Mouse (Mus musculus) heart, embryonic 14.5 days (tissue): ENCODE measurements around the gene Il21r. TPM values are rescaled to one million over a fixed set of nuclear protein-coding genes. Genes with fewer than 3 reads are reported as not detected.

Experiments
- ATAC-seq: fragments of 200-750 bp; cut with Nextera tagmentation; 2 replicates; pipeline ENCODE4 v1.8.0; 2017; ENCODE audit warnings: low read depth, moderate TSS enrichment; ENCODE audit not compliant: insufficient number of reproducible peaks, insufficient read depth, low FRiP score
- H3K27ac ChIP-seq, 2 experiments: fragments of 200-500 bp in 1 of 2; fragments of 300-500 bp in 1 of 2; sonication (generic) in 1 of 2; replicated peaks in 1 of 2; 2 replicates each; pipeline ENCODE4 v1.5.1; 2012 to 2014; ENCODE audit warnings: low read depth in 2 of 2, low read length in 2 of 2, control low read depth in 1 of 2, mild to moderate bottlenecking in 1 of 2, mixed read lengths in 1 of 2; ENCODE audit not compliant: control insufficient read depth in 1 of 2, insufficient read depth in 1 of 2
- H3K27me3 ChIP-seq: fragments of 300-500 bp; sonication (generic); 2 replicates; pipeline ENCODE4 v1.6.1; 2014; ENCODE audit warnings: mild to moderate bottlenecking, low read length, control low read depth; ENCODE audit not compliant: control insufficient read depth, insufficient read depth
- H3K36me3 ChIP-seq: fragments of 300-500 bp; sonication (generic); 2 replicates; pipeline ENCODE4 v1.6.1; 2014; ENCODE audit warnings: mild to moderate bottlenecking, control low read depth, low read length, mixed read lengths; ENCODE audit not compliant: control insufficient read depth, insufficient read depth
- H3K4me1 ChIP-seq, 2 experiments: fragments of 200-500 bp in 1 of 2; fragments of 300-500 bp in 1 of 2; sonication (generic) in 1 of 2; 2 replicates each; pipeline ENCODE4 v1.6.1; 2012 to 2014; ENCODE audit warnings: low read length in 2 of 2, control low read depth in 1 of 2, mixed read lengths in 1 of 2; ENCODE audit not compliant: control insufficient read depth in 2 of 2, insufficient read depth in 2 of 2
- H3K4me2 ChIP-seq: fragments of 300-500 bp; sonication (generic); 2 replicates; pipeline ENCODE4 v1.6.1; 2014; ENCODE audit warnings: mild to moderate bottlenecking, low read length
- H3K4me3 ChIP-seq, 2 experiments: fragments of 200-500 bp in 1 of 2; fragments of 300-500 bp in 1 of 2; sonication (generic) in 1 of 2; 2 replicates each; pipeline ENCODE4 v1.5.1; 2012 to 2014; ENCODE audit warnings: low read length in 2 of 2, mild to moderate bottlenecking in 2 of 2, control low read depth in 1 of 2, low read depth in 1 of 2, moderate library complexity in 1 of 2; ENCODE audit not compliant: control insufficient read depth in 1 of 2, insufficient read depth in 1 of 2
- H3K9ac ChIP-seq: fragments of 300-500 bp; sonication (generic); 2 replicates; pipeline ENCODE4 v1.6.1; 2014; ENCODE audit warnings: mild to moderate bottlenecking, low read length
- H3K9me3 ChIP-seq: fragments of 300-500 bp; sonication (generic); 2 replicates; pipeline ENCODE4 v1.6.1; 2016; ENCODE audit warnings: low read length, control low read depth; ENCODE audit not compliant: control insufficient read depth
- WGBS: fragments of 180-500 bp; shearing (Covaris S2); extraction: QIAGEN DNeasy Blood & Tissue Kit; methylation state at CpG from one replicate; pipeline ENCODE4 v1.1.7; 2014; 5-methylcytosine and 5-hydroxymethylcytosine counted together
- polyA plus RNA-seq: library from polyadenylated mRNA; unstranded; fragments of >200 nt; fragmentation: Nextera tagmentation; extraction: Ambion mirVana; gene quantifications from 2 replicates; pipeline ENCODE4 v1.2.1, GENCODE M21; 2014

Gene Il21r
- polyA plus RNA-seq, 1 experiment from 2014 or later, result not detected

DNA sequence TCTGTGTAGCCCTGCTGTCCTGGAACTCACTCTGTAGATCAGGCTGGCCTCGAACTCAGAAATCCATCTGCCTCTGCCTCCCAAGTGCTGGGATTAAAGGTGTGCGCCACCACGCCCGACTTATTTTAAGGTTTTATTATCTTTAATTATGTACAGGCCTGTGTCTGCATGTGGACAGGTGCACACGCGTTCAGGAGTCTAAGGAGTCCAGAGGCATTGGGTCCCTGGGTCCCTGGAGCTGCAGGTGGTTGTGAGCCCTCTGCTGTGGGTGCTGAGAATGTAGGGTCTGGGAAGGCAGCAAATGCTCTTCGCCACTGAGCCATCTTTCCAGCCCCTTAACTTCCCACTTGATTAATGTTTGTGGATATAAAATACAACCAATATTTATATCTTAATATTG lies 12.2 kb downstream of the Il21r start:
- H3K27me3 ChIP-seq, result no peaks in the 10 kb centered on the region
- 85% methylated on average over 7 of the region's 7 CpGs for WGBS

DNA sequence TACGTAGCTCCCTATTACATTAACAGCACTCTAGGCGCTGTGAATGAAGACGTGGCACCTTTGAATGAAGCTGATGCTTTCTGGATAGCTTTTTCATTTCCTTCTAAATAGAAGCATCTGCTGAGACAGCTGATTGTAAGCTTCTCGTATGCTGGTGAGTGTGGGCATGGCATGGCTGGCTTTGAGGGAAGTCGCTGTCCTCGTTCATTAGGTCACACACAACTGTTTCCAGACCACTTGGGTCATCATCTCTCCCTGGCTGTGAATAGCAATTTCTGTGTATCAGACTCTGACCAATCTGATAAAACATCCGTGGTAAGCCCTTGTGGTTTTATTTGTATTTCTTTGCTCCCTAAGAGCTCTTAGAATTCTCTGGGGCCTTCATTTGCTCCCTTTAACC lies 14.8 kb downstream of the Il21r start:
- Histone ChIP-seq H3K4me1 (peaks cover 0 to 9% of the 10 kb centered on the region in 2 experiments; a peak in 3 of 4 replicates), H3K4me3 (no peak overlapping the region), H3K9me3 (no peaks in the 10 kb centered on the region), H3K9ac (no peak overlapping the region), H3K27ac (no peak overlapping the region), H3K36me3 (no peaks in the 10 kb centered on the region), H3K4me2 (no peak overlapping the region), H3K27me3 (no peaks in the 10 kb centered on the region)
- no peak for ATAC-seq
- 77% methylated on average over 7 of the region's 7 CpGs for WGBS

More for the DNA sequence above, 12.2 kb downstream of the Il21r start:
- H3K9me3 ChIP-seq, result no peaks in the 10 kb centered on the region
- no peaks in the 10 kb centered on the region for H3K36me3 ChIP-seq
- peaks cover 0 to 9% of the 10 kb centered on the region in 2 experiments; a peak in 2 of 4 replicates for H3K4me1 ChIP-seq
- no peak for ATAC-seq
- no peak overlapping the region for H3K27ac ChIP-seq
- H3K4me3 ChIP-seq, result no peak overlapping the region
- no peak overlapping the region for H3K4me2 ChIP-seq
- no peak overlapping the region for H3K9ac ChIP-seq

DNA sequence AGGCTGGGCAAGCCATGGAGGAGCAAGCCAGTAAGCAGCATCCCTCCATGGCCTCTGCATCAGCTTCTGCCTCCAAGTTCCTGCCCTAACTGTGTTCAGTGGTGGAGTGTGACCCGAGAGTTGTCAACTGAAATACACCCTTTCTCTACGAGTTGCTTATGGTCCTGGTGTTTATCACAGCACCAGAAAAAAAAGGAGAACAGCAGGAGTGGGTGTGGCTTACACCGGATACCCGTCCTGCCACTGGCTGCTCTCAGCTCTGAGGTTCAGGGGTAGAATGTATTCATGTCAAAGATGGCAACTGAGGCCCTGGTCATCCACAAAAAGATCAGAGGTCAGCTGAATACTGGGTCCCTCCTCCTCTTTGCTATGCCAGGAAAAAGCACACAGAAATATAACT lies 16.8 kb downstream of the Il21r start:
- no peak overlapping the region for H3K27ac ChIP-seq
- 67% methylated on average over 4 of the region's 4 CpGs for WGBS

DNA sequence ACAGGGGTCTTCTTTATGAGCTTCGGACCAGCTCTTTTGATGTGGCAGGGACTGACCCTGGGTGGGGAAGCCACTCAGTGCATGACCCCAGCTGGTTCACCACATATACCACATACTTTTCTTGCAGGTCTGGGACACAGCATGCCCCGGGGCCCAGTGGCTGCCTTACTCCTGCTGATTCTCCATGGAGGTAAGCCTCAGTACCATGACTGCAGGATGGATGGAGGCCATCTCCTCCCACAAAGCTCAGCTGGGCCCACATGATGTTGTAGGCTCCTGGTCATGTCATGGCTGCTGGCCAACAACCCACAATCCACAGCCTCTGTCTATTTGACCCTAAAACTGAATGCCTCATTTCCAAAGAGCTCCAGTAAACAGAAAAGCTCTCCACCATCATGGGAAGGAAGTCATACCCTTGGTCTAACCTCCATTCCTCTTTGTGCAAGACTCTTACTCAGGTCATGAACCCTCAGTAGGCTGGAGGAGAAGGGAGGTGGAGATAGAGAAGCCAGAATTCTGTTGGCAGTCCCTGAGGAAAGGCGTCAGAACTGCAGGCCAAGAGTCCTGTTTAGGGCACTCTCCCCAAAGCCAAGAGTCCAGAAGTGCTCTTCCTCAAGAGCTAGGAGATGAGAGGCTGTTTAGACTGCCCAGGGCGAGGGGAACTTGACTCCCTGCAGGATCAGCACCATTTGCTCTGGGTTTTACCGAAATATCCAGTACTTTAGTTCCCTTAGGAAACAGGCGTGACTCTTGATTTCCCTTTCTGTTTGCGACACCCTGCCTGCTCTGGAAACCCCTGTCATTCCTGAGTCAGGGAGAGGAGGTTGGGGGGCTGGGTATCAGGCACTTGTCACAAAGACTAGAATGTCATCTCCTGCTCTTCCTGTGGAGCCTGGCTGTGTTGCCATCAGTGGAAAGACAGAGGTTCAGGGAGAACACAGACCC lies 19.8 kb downstream of the Il21r start:
- WGBS, result 61% methylated on average over 7 of the region's 7 CpGs
- no peaks in the 10 kb centered on the region for H3K27me3 ChIP-seq
- H3K9ac ChIP-seq, result no peak overlapping the region
- no peak; the same call in 1 of the 2 replicates for ATAC-seq
- no peak overlapping the region for H3K4me2 ChIP-seq
- H3K4me1 ChIP-seq, result no peaks in the 10 kb centered on the region; a peak in 1 of 4 replicates
- H3K27ac ChIP-seq, result no peak overlapping the region
- H3K36me3 ChIP-seq, result no peaks in the 10 kb centered on the region
- H3K4me3 ChIP-seq, result no peak overlapping the region
- H3K9me3 ChIP-seq, result no peaks in the 10 kb centered on the region

More for the DNA sequence above, 16.8 kb downstream of the Il21r start:
- no peaks in the 10 kb centered on the region for H3K9me3 ChIP-seq
- H3K9ac ChIP-seq, result no peak overlapping the region
- no peak overlapping the region for H3K4me3 ChIP-seq
- no peak overlapping the region for H3K4me2 ChIP-seq
- peaks cover 0 to 9% of the 10 kb centered on the region in 2 experiments; a peak in 3 of 4 replicates for H3K4me1 ChIP-seq
- H3K27me3 ChIP-seq, result no peaks in the 10 kb centered on the region
- H3K36me3 ChIP-seq, result no peaks in the 10 kb centered on the region
- no peak for ATAC-seq

DNA sequence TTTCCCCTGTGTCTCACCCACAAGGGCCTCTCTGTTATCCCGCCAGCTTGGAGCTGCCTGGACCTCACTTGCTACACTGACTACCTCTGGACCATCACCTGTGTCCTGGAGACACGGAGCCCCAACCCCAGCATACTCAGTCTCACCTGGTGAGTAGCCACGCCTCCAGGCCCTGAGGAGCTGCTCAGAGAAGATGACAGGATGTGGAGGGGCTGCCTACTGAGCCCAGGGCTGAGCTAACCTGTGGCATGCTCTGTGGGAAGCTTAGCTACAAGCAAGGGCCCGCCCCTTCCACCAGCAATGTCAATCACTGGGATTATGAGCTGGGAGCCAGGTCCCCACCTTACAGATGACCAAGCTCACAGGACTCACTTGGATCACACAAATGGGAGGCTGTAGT lies 22.0 kb downstream of the Il21r start:
- Histone ChIP-seq H3K9ac (no peak overlapping the region), H3K4me1 (no peaks in the 10 kb centered on the region; a peak in 1 of 4 replicates), H3K27ac (no peak overlapping the region), H3K36me3 (no peaks in the 10 kb centered on the region), H3K4me3 (no peak overlapping the region), H3K27me3 (no peaks in the 10 kb centered on the region), H3K4me2 (no peak overlapping the region), H3K9me3 (no peaks in the 10 kb centered on the region)
- no peak for ATAC-seq
- 72% methylated on average over 4 of the region's 4 CpGs for WGBS

DNA sequence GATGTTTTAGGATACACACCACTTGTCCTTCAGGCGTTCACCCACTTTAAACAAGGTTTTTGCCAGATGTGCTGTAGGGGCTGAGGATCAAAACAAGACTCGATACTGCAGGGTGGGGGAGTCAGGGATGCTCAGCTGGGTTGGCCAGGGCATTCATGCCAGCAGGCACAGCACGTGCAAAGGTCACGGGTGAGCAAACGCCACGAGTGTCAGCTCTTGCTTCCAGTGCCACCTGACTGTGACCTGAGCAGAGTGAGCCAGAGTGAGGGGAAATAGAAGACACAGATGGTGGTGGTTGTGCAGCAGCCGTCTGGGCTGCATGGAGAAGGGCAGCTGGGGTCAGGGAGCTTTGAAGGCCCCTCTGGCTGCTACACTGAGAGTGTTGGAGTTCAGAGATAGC lies 22.6 kb downstream of the Il21r start:
- H3K4me2 ChIP-seq, result no peak overlapping the region
- no peak overlapping the region for H3K4me3 ChIP-seq
- no peak overlapping the region for H3K27ac ChIP-seq
- H3K9me3 ChIP-seq, result no peaks in the 10 kb centered on the region
- H3K4me1 ChIP-seq, result no peaks in the 10 kb centered on the region; a peak in 1 of 4 replicates
- WGBS, result 74% methylated on average over 7 of the region's 7 CpGs
- no peaks in the 10 kb centered on the region for H3K36me3 ChIP-seq
- H3K9ac ChIP-seq, result no peak overlapping the region
- no peak for ATAC-seq
- no peaks in the 10 kb centered on the region for H3K27me3 ChIP-seq

DNA sequence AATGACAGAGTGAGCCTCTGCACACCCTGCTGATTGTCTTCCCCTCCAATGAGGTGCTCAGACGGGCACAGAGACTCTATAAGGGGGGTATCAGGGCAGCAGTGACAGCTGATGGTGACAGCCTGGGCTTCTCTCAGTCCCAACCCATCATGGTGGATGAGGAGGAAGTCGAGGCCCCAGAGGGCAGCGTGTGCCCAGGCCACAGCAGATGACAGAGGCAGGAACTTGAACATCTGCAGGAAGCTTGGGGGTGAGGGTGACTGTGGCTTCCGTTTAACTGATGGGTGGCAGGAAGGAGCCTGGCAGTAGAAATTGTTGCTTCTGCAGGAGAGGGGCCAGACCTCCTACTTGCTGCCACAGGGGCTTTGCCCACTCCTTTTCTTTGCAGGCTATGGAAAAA lies 27.1 kb downstream of the Il21r start:
- no peak for ATAC-seq
- H3K4me3 ChIP-seq, result no peak overlapping the region
- no peak overlapping the region for H3K9ac ChIP-seq
- peaks cover 7 to 10% of the 10 kb centered on the region in 2 experiments; a peak in 3 of 4 replicates for H3K4me1 ChIP-seq
- WGBS, result 54% methylated on average over 4 of the region's 4 CpGs
- no peaks in the 10 kb centered on the region for H3K9me3 ChIP-seq
- H3K27ac ChIP-seq, result no peak overlapping the region
- H3K36me3 ChIP-seq, result no peaks in the 10 kb centered on the region
- no peak overlapping the region for H3K4me2 ChIP-seq
- no peaks in the 10 kb centered on the region for H3K27me3 ChIP-seq
